Mouse (Mus musculus) MEL (cell line): ENCODE data around the gene Arfrp1.

ENCODE experiments used
- ELF1 ChIP-seq: IDR thresholded peaks from 2 replicates; pipeline ENCODE4 v1.6.1; 2014; ENCODE audit warnings: low read depth, mild to moderate bottlenecking, inconsistent platforms, low read length, improper control_type of control experiment, moderate library complexity
- HCFC1 ChIP-seq: IDR thresholded peaks from 2 replicates; pipeline ENCODE4 v1.6.1; 2012; ENCODE audit warnings: low read depth, mild to moderate bottlenecking, inconsistent platforms, low read length, improper control_type of control experiment, moderate library complexity
- MAFK ChIP-seq: IDR thresholded peaks from 2 replicates; pipeline ENCODE4 v1.6.1; 2011; ENCODE audit warnings: low read depth, mild to moderate bottlenecking, low read length, improper control_type of control experiment, borderline replicate concordance
- POLR2A ChIP-seq, 2 experiments: IDR thresholded peaks; 2 replicates each; pipeline ENCODE4 v1.6.1; 2011 to 2012; ENCODE audit warnings: low read length in 2 of 2, mild to moderate bottlenecking in 2 of 2, control low read depth in 1 of 2, improper control_type of control experiment in 1 of 2, low read depth in 1 of 2, moderate library complexity in 1 of 2; ENCODE audit not compliant: control insufficient read depth in 1 of 2, insufficient read depth in 1 of 2, poor library complexity in 1 of 2

DNA sequence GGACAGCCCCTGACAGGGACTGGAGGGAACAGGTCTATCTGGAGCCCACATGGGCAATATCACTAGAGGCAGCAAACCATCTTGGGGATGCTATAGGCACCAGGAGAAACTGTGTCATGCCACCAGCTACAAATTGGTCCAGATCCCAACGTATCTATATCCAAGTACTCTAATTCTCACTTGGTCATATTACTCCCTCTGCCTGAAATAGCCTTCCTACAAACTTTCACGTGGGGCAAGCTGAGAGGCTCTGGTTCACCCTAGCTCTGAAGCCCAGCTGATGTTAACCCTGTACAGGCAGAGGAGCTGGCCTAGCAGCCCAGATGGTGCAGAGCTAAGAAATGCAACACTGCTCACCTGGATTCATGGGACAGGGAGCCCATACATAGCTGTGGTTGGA is 26.3 kb upstream of the Arfrp1 start:
- no peak for TF ChIP-seq POLR2A (IDR thresholded peaks at IDR 0.05; ENCODE audit: control insufficient read depth in 1 of 2, insufficient read depth in 1 of 2, low read depth in 1 of 2, low read length in 2 of 2, poor library complexity in 1 of 2)
- TF ChIP-seq ELF1: no peak
- no peak for TF ChIP-seq MAFK
- no peak for TF ChIP-seq HCFC1
